Mouse (Mus musculus): ENCODE measurements around the gene Sox5.

The Sox5 gene

GRCm38 (mm10) chr6:143943126-143943525, 838.7 kb downstream of the Sox5 start:
- POLR2A ChIA-PET: no interaction called here
- CTCF ChIA-PET: no interaction called here

- POLR2A ChIA-PET: interaction anchor here in 3 of 4 experiments (0.6 to 1.0 kb wide), 5 partner anchors 19 to 1527 kb away, joined by 3 to 4 read pairs (median 3); no protein-coding TSS in a partner anchor
Observed at GRCm38 (mm10) chr6:143941291-143941785, 840.4 kb downstream of the Sox5 start.

GRCm38 (mm10) chr6:143923146-143923545, 858.6 kb downstream of the Sox5 start:
- CTCF ChIA-PET: no interaction called here
- POLR2A ChIA-PET: interaction anchor here in 1 of 4 experiments (0.5 to 0.9 kb wide), 2 partner anchors 16 to 70 kb away, joined by 3 read pairs; no protein-coding TSS in a partner anchor

More at GRCm38 (mm10) chr6:143941291-143941785, 840.4 kb downstream of the Sox5 start:
- CTCF ChIA-PET: interaction anchor here in 3 of 4 experiments (0.6 to 0.7 kb wide), 3 partner anchors 47 to 614 kb away, joined by 3 to 13 read pairs (median 3); no protein-coding TSS in a partner anchor

GRCm38 (mm10) chr6:143918405-143918947, 863.3 kb downstream of the Sox5 start:
- POLR2A ChIA-PET: no interaction called here

GRCm38 (mm10) chr6:143916152-143916735, 865.5 kb downstream of the Sox5 start:
- ChIA-PET CTCF (interaction anchor here in 1 of 4 experiments (0.7 kb wide), 1 partner anchor 297 kb away, joined by 3 read pairs; no protein-coding TSS in a partner anchor), POLR2A (no interaction called here)

More at GRCm38 (mm10) chr6:143918405-143918947, 863.3 kb downstream of the Sox5 start:
- CTCF ChIA-PET: no interaction called here

GRCm38 (mm10) chr6:143915686-143916085, 866.1 kb downstream of the Sox5 start:
- POLR2A ChIA-PET: no interaction called here
- CTCF ChIA-PET: no interaction called here

- ChIA-PET CTCF (no interaction called here), POLR2A (no interaction called here)
Observed at GRCm38 (mm10) chr6:143912316-143912715, 869.5 kb downstream of the Sox5 start.

GRCm38 (mm10) chr6:143904693-143905031, 877.1 kb downstream of the Sox5 start:
- ChIA-PET POLR2A (interaction anchor here in 1 of 4 experiments (0.9 kb wide), 1 partner anchor 102 kb away, joined by 3 read pairs; no protein-coding TSS in a partner anchor), CTCF (no interaction called here)

GRCm38 (mm10) chr6:143903981-143904692, 877.6 kb downstream of the Sox5 start:
- ChIA-PET POLR2A (interaction anchor here in 1 of 4 experiments (0.9 kb wide), 1 partner anchor 102 kb away, joined by 3 read pairs; no protein-coding TSS in a partner anchor), CTCF (no interaction called here)

- ChIA-PET CTCF (no interaction called here), POLR2A (no interaction called here)
Observed at GRCm38 (mm10) chr6:143900871-143901270, 880.9 kb downstream of the Sox5 start.

GRCm38 (mm10) chr6:143895092-143895491, 886.7 kb downstream of the Sox5 start:
- ChIA-PET CTCF (no interaction called here), POLR2A (no interaction called here)

- CTCF ChIA-PET: interaction anchor here in 1 of 4 experiments (0.5 kb wide), 1 partner anchor 349 kb away, joined by 3 read pairs; no protein-coding TSS in a partner anchor
- POLR2A ChIA-PET: no interaction called here
Observed at GRCm38 (mm10) chr6:143892869-143893268, 888.9 kb downstream of the Sox5 start.

- CTCF ChIA-PET: no interaction called here
- POLR2A ChIA-PET: no interaction called here
Observed at GRCm38 (mm10) chr6:143888556-143888955, 893.2 kb downstream of the Sox5 start.

- CTCF ChIA-PET: no interaction called here
- POLR2A ChIA-PET: no interaction called here
Observed at GRCm38 (mm10) chr6:143878525-143878924, 903.3 kb downstream of the Sox5 start.

- CTCF ChIA-PET: interaction anchor here in 2 of 4 experiments (0.5 to 0.6 kb wide), 2 partner anchors 649 to 776 kb away, joined by 5 to 8 read pairs; no protein-coding TSS in a partner anchor
- POLR2A ChIA-PET: interaction anchor here in 1 of 4 experiments (0.7 kb wide), 1 partner anchor 338 kb away, joined by 5 read pairs; no protein-coding TSS in a partner anchor
Observed at GRCm38 (mm10) chr6:143868790-143869189, 913.0 kb downstream of the Sox5 start.

GRCm38 (mm10) chr6:143868155-143868685, 913.6 kb downstream of the Sox5 start:
- POLR2A ChIA-PET: no interaction called here
- CTCF ChIA-PET: interaction anchor here in 2 of 4 experiments (0.5 to 0.6 kb wide), 2 partner anchors 648 to 777 kb away, joined by 5 to 8 read pairs; no protein-coding TSS in a partner anchor

- ChIA-PET CTCF (no interaction called here), POLR2A (no interaction called here)
Observed at GRCm38 (mm10) chr6:143867029-143867428, 914.7 kb downstream of the Sox5 start.

GRCm38 (mm10) chr6:143866566-143866965, 915.2 kb downstream of the Sox5 start:
- POLR2A ChIA-PET: no interaction called here
- CTCF ChIA-PET: no interaction called here

GRCm38 (mm10) chr6:143862611-143863110, 919.1 kb downstream of the Sox5 start:
- POLR2A ChIA-PET: no interaction called here

GRCm38 (mm10) chr6:143860036-143860435, 921.7 kb downstream of the Sox5 start:
- CTCF ChIA-PET: no interaction called here
- POLR2A ChIA-PET: no interaction called here

More at GRCm38 (mm10) chr6:143862611-143863110, 919.1 kb downstream of the Sox5 start:
- CTCF ChIA-PET: no interaction called here
